Mouse (Mus musculus) spleen, postnatal 36 days (tissue): ENCODE results near the gene Gal.

Source experiments
- DNase-seq, 2 experiments: peaks; one replicate each; pipeline ENCODE4 v3.0.0; 2022; ENCODE audit warnings: low spot score in 2 of 2, mixed read lengths in 1 of 2

The Gal gene

GRCm38 (mm10) chr19:3414268-3414733 is at the start of gene Gal:
Gene Gal, minus strand, starts transcription at chr19:3414544.
- DNase-seq = no peak

- no peak for DNase-seq
These were observed 45.6 kb upstream of the Gal start for GRCm38 (mm10) chr19:3459986-3460385.

- DNase-seq = no peak
These were observed 44.2 kb upstream of the Gal start for GRCm38 (mm10) chr19:3458331-3459099.

GRCm38 (mm10) chr19:3457700-3458099 is 43.4 kb upstream of the Gal start:
- DNase-seq = no peak

- DNase-seq = peak; percentile 27
These were observed 37.3 kb upstream of the Gal start for GRCm38 (mm10) chr19:3451649-3452048.

GRCm38 (mm10) chr19:3451170-3451569 is 36.8 kb upstream of the Gal start:
- DNase-seq = peak; percentile 48 to 60

- no peak for DNase-seq
These were observed 36.4 kb upstream of the Gal start for GRCm38 (mm10) chr19:3450714-3451113.

GRCm38 (mm10) chr19:3449248-3449647 is 34.9 kb upstream of the Gal start:
- no peak for DNase-seq

GRCm38 (mm10) chr19:3447348-3447747 is 33.0 kb upstream of the Gal start:
- no peak for DNase-seq

GRCm38 (mm10) chr19:3441092-3441491 is 26.7 kb upstream of the Gal start:
- peak; percentile 4 to 8 for DNase-seq

GRCm38 (mm10) chr19:3440667-3441066 is 26.3 kb upstream of the Gal start:
- no peak for DNase-seq

GRCm38 (mm10) chr19:3437980-3438379 is 23.6 kb upstream of the Gal start:
- DNase-seq = no peak

- peak; percentile 9 to 15 for DNase-seq
These were observed 22.5 kb upstream of the Gal start for GRCm38 (mm10) chr19:3436840-3437239.

GRCm38 (mm10) chr19:3435824-3436223 is 21.5 kb upstream of the Gal start:
- no peak for DNase-seq

- DNase-seq = no peak
These were observed 20.3 kb upstream of the Gal start for GRCm38 (mm10) chr19:3434641-3435040.

GRCm38 (mm10) chr19:3434124-3434523 is 19.8 kb upstream of the Gal start:
- no peak for DNase-seq

GRCm38 (mm10) chr19:3431969-3432368 is 17.6 kb upstream of the Gal start:
- DNase-seq = no peak

- DNase-seq = no peak
These were observed 16.7 kb upstream of the Gal start for GRCm38 (mm10) chr19:3431066-3431465.

- DNase-seq = no peak
These were observed 14.9 kb upstream of the Gal start for GRCm38 (mm10) chr19:3429156-3429816.

- no peak for DNase-seq
These were observed 13.9 kb upstream of the Gal start for GRCm38 (mm10) chr19:3428057-3428830.

- no peak for DNase-seq
These were observed 9.9 kb upstream of the Gal start for GRCm38 (mm10) chr19:3424214-3424613.

GRCm38 (mm10) chr19:3422981-3423380 is 8.6 kb upstream of the Gal start:
- DNase-seq = peak in 1 of 2 experiments; percentile 12
